Mouse (Mus musculus): ENCODE data around the gene Rnls.

- TF ChIP-seq CTCF (IDR thresholded peaks at IDR 0.05; ENCODE audit: control insufficient read depth, insufficient read depth, insufficient replicate concordance, low read depth, low read length), result no peak
- no peak for TF ChIP-seq POLR2A (IDR thresholded peaks at IDR 0.05; ENCODE audit: control insufficient read depth, low read depth, low read length)
Observed at GRCm38 (mm10) chr19:33100598-33100997, 291.5 kb downstream of the Rnls start.

All from testis, adult 2 months (tissue).